Mouse (Mus musculus) bone marrow, adult 2 months (tissue): ENCODE data around the gene Rgs4. TPM values are rescaled to one million over a fixed set of nuclear protein-coding genes. Genes with fewer than 3 reads are reported as not detected.

Experiments
- H3K27ac ChIP-seq: fragments of 200-500 bp; 2 replicates; pipeline ENCODE4 v1.5.1; 2012; ENCODE audit warnings: low read depth, mild to moderate bottlenecking, control low read depth, inconsistent platforms, low read length; ENCODE audit not compliant: control insufficient read depth, poor library complexity, insufficient read depth
- H3K4me1 ChIP-seq: fragments of 200-500 bp; 2 replicates; pipeline ENCODE4 v1.6.1; 2011; ENCODE audit warnings: low read length; ENCODE audit not compliant: control insufficient read depth, insufficient read depth
- H3K4me3 ChIP-seq: fragments of 200-500 bp; replicated peaks from 2 replicates; pipeline ENCODE3; 2011; ENCODE audit warnings: mild to moderate bottlenecking, low read depth, low read length, control low read depth; ENCODE audit not compliant: control insufficient read depth
- CTCF ChIP-seq: fragments of 200-500 bp; IDR thresholded peaks from 2 replicates; pipeline ENCODE4 v1.5.1; 2011; ENCODE audit warnings: low read length, control low read depth; ENCODE audit not compliant: control insufficient read depth, insufficient read depth
- POLR2A ChIP-seq: fragments of 200-500 bp; IDR thresholded peaks from 2 replicates; pipeline ENCODE4 v1.6.1; 2011; ENCODE audit warnings: low read depth, mild to moderate bottlenecking, control low read depth, low read length, borderline replicate concordance; ENCODE audit not compliant: control insufficient read depth
- WGBS: fragments of 180-500 bp; shearing (Covaris S2); methylation state at CpG from one replicate; pipeline ENCODE4 v1.1.7; 2018; 5-methylcytosine and 5-hydroxymethylcytosine counted together
- polyA plus RNA-seq: library from polyadenylated mRNA; stranded (reverse); fragments of >200 nt; gene quantifications from 2 replicates; pipeline ENCODE4 v1.2.4, GENCODE M21; 2011; ENCODE audit warnings: low replicate concordance; ENCODE audit not compliant: missing spikeins, insufficient read depth, insufficient read length

Rgs4 gene
- polyA plus RNA-seq, 1 experiment = 2.3 TPM

DNA sequence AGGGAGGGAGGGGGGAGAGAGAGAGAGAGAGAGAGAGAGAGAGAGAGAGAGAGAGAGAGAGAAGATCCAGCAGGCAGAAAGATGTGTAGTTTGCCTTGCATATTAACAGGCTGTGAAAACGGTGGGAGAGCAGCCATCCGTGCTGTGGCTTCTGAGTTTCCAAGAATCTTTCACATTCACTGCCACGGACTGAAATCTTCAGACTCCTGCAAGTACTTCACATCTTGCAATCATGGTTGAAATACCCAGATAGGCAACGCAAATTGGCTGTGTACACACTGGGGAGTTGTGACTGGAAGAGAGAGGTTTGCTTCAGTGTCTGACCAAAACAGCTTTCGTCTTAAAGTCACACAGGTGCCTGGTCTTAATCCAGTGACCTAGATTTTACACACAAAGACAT, 997 bp upstream of the Rgs4 start:
- no peak overlapping the region for H3K27ac ChIP-seq
- no peaks in the 10 kb centered on the region for H3K4me1 ChIP-seq
- WGBS = 62% methylated on average over 5 of the region's 5 CpGs
- TF ChIP-seq POLR2A (no peak), CTCF (no peak)
- H3K4me3 ChIP-seq = no peak overlapping the region

DNA sequence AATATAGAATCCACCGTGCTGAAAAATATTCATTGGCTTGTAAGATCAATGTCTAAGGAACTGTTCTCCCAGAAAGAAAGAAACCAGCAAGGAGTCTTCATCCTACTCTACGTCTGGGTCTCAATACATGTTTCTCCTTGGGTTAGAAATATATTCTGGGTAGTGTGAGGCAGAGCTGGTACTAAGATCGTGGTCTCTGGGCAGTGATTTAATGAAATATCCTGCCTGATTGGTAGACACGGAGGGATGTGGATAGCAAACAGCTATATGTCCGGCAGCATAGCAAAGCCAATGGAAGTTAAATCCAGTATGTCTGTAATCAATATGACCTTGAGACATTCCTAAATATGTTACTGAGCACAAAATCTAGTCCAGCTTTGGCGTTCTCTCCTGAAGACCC, 460 bp upstream of the Rgs4 start:
- Histone ChIP-seq H3K4me1 (no peaks in the 10 kb centered on the region), H3K4me3 (no peak overlapping the region), H3K27ac (no peak overlapping the region)
- TF ChIP-seq CTCF = no peak
- no peak for TF ChIP-seq POLR2A
- WGBS = 50% methylated on average over 6 of the region's 6 CpGs

DNA sequence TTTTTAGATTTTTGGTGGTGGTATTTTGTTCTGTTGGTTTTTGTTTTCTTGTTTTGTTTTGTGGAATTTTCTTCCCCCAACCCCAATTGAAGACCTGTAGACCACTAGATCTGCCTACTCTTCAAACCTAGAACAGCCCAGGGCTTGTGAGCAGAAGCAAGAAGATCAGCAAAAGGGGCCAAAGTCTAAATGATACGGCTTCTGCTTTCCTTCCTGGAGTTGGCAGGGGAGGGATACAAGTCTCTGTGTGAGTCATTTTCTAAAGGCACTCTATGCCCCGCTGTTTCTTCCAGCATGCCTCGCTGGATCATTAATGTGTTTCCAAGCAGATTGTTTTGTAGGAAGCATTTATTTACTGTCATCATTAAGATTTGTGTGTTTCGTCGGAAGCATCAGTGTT, 6.3 kb downstream of the Rgs4 start:
- 79% methylated on average over 5 of the region's 5 CpGs for WGBS
- TF ChIP-seq CTCF (no peak), POLR2A (no peak)
- H3K4me1 ChIP-seq = no peaks in the 10 kb centered on the region; the same call in 1 of the 2 replicates
- no peak overlapping the region for H3K27ac ChIP-seq
- H3K4me3 ChIP-seq = no peak overlapping the region

DNA sequence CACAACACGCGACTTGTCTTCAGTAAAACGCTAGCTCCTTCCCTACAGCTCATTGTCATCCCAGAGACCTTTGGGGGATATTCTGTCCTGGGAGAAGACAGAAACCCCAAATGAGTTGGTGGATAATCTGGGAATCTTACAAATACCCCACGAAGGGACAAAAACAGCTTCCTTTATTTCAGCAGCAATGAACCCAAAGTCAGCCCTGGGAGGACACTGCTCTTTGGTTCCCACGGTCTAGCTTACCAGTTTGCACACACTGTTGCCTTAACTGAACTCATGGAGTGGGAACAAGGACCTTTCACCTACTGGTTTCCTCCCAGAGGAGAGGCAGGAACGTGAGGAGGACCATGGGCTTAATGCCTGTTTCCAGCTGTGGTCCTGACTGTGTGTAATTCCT, 10.2 kb downstream of the Rgs4 start:
- TF ChIP-seq POLR2A (no peak), CTCF (no peak)
- no peak overlapping the region for H3K4me3 ChIP-seq
- H3K27ac ChIP-seq = no peak overlapping the region
- no peaks in the 10 kb centered on the region; the same call in 1 of the 2 replicates for H3K4me1 ChIP-seq
- 78% methylated on average over 6 of the region's 6 CpGs for WGBS

DNA sequence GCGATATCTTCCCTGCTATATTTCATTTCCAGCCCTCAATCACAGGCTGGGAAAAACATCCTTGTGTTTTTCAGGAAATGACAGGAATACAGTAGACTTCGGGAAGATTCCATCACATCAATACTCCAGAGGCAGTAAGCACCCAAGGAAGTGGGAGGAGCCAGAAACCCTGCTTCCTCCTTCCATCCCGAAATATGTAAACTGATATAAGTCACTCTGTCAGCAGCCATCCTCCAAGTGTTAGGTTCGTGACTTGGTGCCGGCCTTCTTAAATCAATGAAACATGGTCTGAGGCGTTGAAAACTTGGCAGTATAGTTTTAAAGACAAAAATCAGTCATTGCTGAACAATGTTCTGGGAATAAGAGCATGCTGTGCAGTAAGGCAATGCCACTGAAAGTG, 11.3 kb downstream of the Rgs4 start:
- Histone ChIP-seq H3K4me1 (no peaks in the 10 kb centered on the region), H3K27ac (no peak overlapping the region), H3K4me3 (no peak overlapping the region)
- TF ChIP-seq CTCF = no peak
- TF ChIP-seq POLR2A = no peak
- WGBS = 64% methylated on average over 6 of the region's 6 CpGs

DNA sequence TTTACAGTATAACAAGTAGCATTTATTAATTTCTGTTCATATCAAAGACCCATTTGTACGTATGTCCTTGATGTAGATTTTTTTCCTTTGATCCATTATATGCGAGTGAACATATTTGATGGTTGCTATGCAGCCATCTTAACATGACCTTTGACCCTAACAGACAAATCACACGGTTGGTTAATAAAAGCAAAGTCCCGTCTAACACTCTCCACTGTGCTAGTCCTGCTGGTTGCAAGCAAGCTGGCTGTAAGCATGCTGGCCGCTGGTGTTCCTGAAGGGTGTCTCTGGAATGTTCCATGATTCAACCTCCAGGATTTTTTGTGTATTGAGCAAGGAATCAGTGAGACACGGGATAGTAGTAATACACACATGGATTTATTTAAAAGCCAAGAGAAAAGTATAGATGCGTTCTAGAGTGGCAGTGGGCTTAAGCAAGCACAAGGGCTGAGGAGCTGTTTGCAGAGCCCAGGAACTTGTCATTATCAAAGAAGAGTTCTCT, 16.8 kb downstream of the Rgs4 start:
- WGBS = 77% methylated on average over 7 of the region's 7 CpGs
- TF ChIP-seq CTCF (no peak), POLR2A (no peak)

DNA sequence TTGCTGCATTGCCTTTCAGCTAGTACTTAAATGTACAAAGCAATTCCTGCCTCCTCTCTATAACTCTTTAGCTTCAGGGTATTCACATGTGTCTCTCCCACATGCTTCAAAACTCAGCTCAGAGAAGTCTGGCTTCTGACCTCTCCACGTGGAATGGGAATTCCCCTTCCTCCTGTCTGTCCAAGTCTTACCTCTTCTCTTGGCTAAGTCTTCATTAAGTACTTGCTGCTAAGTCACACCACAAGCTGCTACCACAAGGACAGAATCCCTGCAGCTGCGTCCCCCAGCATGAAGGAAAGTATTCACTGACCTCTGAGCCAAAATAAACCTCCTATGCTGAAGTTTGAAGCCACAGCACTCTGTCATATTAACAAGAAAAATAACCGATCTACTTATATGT, 21.1 kb downstream of the Rgs4 start:
- no peak overlapping the region for H3K4me3 ChIP-seq
- 70% methylated on average over 3 of the region's 3 CpGs for WGBS
- H3K27ac ChIP-seq = no peak overlapping the region
- no peak for TF ChIP-seq POLR2A
- no peak for TF ChIP-seq CTCF
- no peaks in the 10 kb centered on the region for H3K4me1 ChIP-seq

More for the DNA sequence above, 16.8 kb downstream of the Rgs4 start:
- Histone ChIP-seq H3K4me3 (no peak overlapping the region), H3K4me1 (no peaks in the 10 kb centered on the region), H3K27ac (no peak overlapping the region)

DNA sequence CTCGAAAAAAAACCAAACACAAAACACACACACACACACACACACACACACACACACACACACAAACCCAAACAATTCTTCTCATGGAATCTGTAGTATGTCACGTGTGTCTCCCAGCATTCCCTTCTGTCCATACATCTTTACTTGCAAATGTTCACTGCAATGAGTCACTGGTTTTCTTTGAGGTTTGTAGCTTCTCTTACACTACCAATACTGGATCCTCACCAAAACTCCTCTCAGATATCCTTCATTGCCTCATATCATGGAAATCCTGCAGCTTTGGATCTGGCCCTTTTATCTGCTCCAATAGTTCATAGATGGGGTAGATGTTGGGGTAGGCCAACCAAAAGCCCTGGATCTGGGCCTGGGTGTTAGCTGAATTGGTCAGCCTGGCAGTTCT, 25.6 kb downstream of the Rgs4 start:
- 57% methylated on average over 2 of the region's 2 CpGs for WGBS
- Histone ChIP-seq H3K4me1 (no peaks in the 10 kb centered on the region), H3K27ac (no peak overlapping the region), H3K4me3 (no peak overlapping the region)
- no peak for TF ChIP-seq POLR2A
- no peak for TF ChIP-seq CTCF

DNA sequence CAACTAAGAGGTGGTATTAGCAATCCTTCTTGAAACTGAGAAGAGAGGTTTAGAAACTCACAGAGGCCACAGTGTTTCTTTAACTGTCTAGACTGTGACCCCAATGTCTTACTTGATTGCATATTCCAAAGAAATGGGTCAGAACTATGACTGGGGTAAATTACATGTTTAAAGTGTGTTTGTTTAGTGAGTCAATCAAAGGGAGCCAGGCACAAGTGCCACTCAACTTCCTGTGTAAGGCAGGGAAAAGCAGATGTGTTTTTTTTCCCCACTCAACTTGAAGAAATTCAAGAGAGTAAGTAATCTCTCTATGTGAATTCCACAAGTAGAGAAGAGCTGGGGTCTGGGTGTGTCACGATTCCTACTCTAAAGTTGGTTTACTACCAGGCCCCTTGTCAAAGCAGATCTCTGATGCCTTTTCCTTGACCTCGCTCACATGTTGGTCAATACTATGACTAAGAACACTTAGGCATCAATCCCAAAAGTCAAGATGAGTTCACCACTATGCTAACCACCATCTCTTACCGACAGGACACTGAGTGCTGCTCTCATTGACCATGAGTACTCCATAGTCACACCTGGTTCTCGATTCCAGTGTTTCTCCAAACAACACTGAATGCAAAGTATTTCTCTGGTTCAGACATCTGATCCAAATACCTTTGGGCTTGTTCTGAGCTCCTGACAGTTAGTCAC, 42.9 kb downstream of the Rgs4 start:
- WGBS = 75% methylated on average over 4 of the region's 4 CpGs
- TF ChIP-seq CTCF (no peak), POLR2A (no peak)
- no peak overlapping the region for H3K27ac ChIP-seq
- no peaks in the 10 kb centered on the region for H3K4me1 ChIP-seq
- no peak overlapping the region for H3K4me3 ChIP-seq
